ENCODE assay signal across 21 mouse cellular contexts in the genomic region with DNA sequence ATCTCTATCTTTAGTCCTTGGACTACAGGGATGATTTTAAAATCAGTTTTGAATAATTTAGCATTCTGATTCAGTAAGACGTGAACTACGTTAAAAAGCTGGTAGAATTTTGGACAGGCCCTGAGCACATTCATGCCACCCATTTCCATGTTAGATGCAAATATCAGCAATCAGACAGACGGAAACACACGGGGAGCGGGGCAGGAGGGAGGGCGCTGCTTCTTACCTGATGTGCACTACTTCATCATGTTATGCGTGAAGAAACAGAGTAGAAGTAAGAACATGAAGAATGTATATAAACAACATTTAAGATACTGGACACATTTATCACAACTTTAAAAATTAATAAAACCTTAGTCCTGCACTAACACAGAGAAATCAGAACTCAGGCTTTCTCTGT. TPM values are rescaled to one million over a fixed set of nuclear protein-coding genes. Genes with fewer than 3 reads are reported as not detected.
"Had no signal": no experiment of that assay in that cellular context is flagged by ENCODE, and none has a peak within 500 bp of the region (broad histone marks: within the 10 kb centered on the region; RNA-seq: fewer than 3 reads in every experiment).

No protein-coding gene starts in this region.

- H3K27me3 ChIP-seq: liver, embryonic 15.5 days; midbrain, embryonic 12.5 days; neural tube, embryonic 13.5 days; stomach, embryonic 15.5 days had no signal

- H3K4me1 ChIP-seq: midbrain, embryonic 12.5 days; neural tube, embryonic 13.5 days; stomach, embryonic 15.5 days had no signal

- H3K27ac ChIP-seq: liver, embryonic 13.5 days; liver, embryonic 15.5 days; midbrain, embryonic 10.5 days; midbrain, embryonic 12.5 days; neural tube, embryonic 13.5 days; stomach, embryonic 15.5 days; stomach, postnatal 0 days had no signal

- H3K36me3 ChIP-seq: midbrain, embryonic 12.5 days; stomach, embryonic 15.5 days had no signal

- H3K4me3 ChIP-seq: liver, embryonic 13.5 days; liver, embryonic 15.5 days; midbrain, embryonic 10.5 days; midbrain, embryonic 12.5 days; myocyte; neural tube, embryonic 13.5 days; stomach, embryonic 15.5 days had no signal

- H3K9ac ChIP-seq: liver, embryonic 13.5 days; liver, embryonic 15.5 days; lung, embryonic 14.5 days; midbrain, embryonic 12.5 days; neural tube, embryonic 13.5 days; stomach, embryonic 15.5 days had no signal

- DNase-seq: liver, embryonic 13.5 days; lung, adult 18-20 months; lung, embryonic 14.5 days; lung, postnatal 10 days; lung, postnatal 4 days; midbrain, embryonic 14.5 days; retina, postnatal 1 day; right cerebral cortex, adult 18-20 months; right cerebral cortex, postnatal 25 days; right cerebral cortex, postnatal 4 days; thymus, postnatal 14 days; thymus, postnatal 4 days had no signal

- ATAC-seq: midbrain, embryonic 16.5 days had no signal

- H3K4me2 ChIP-seq: liver, embryonic 13.5 days; liver, embryonic 15.5 days; lung, embryonic 14.5 days; midbrain, embryonic 12.5 days; neural tube, embryonic 13.5 days; stomach, embryonic 15.5 days had no signal

- H3K9me3 ChIP-seq: liver, embryonic 13.5 days; liver, embryonic 15.5 days; midbrain, embryonic 10.5 days; midbrain, embryonic 12.5 days; neural tube, embryonic 13.5 days; stomach, embryonic 15.5 days had no signal

RNA-seq across cellular contexts. Expression of gene Gfi1, which starts 27.8 kb away (rescaled TPM):
- polyA plus RNA-seq: midbrain, embryonic 10.5 days; midbrain, embryonic 12.5 days; midbrain, embryonic 14.5 days; midbrain, embryonic 16.5 days; neural tube, embryonic 11.5 days had no signal
